Mouse (Mus musculus) left cerebral cortex, adult 6 months (tissue): ENCODE results near the gene Nepro. TPM values are rescaled to one million over a fixed set of nuclear protein-coding genes. Genes with fewer than 3 reads are reported as not detected.

Experiments used
- long read RNA-seq, 2 experiments: library from polyadenylated mRNA; unstranded; transcript quantifications; one replicate each; pipeline ENCODE4 v2.0.0; 2019 to 2020
- polyA plus RNA-seq: library from polyadenylated mRNA; unstranded; fragments of <200 nt; fragmentation: Nextera tagmentation; gene quantifications from 2 replicates; pipeline ENCODE4 v1.2.3, GENCODE M21; 2021

The Nepro gene
- polyA plus RNA-seq = 1.9 and 2.3 TPM in 2 replicates
- long read RNA-seq, experiment 1, transcript Nepro-201 (9 exons, 2,866 nt) = major isoform, 10 of 12 reads
- long read RNA-seq, experiment 1, partial matches to known transcripts = 2 of 12 reads
- long read RNA-seq, experiment 1, other reads (novel, unspliced or antisense) = 0 of 12 reads
- long read RNA-seq, experiment 2, partial matches to known transcripts = 0 of 1 reads
- long read RNA-seq, experiment 2, other reads (novel, unspliced or antisense) = 1 of 1 reads

DNA sequence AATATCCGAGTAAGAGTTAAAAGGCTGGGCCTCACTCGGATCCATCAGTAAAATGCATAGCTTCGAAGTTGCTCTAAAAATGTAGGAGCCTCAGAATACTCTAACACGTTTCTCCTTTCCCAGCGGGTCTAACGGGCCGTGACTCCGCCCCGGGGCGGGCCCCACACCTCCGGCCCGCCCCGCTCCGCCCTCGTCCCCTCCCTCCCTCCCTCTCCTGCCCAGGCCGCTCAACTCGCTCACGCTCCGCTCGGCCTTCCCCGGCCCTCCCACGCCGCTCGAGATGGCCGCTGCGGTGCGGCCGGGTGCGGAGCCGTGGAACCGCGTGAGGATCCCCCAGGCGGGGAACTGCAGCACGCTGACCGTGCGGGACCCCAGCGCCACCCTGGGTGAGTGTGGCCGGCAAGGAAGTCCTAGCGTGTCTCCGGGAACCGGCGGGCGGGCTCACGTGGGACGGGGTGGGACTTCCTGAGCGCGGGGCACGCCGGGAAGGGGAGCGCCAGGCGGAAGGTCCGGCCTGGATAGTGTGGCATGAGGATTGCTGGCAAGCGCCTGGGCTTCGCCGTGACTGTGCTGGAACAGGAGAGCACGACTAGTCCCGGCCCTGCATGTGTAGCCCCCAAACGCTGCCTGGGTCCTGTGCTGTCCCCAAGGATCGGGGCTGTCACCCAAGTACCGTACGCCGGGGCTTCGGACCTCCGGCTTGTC lies at the start of gene Nepro:
Gene Nepro, plus strand, starts transcription at position 219 of the 705 bp plus-strand sequence.

DNA sequence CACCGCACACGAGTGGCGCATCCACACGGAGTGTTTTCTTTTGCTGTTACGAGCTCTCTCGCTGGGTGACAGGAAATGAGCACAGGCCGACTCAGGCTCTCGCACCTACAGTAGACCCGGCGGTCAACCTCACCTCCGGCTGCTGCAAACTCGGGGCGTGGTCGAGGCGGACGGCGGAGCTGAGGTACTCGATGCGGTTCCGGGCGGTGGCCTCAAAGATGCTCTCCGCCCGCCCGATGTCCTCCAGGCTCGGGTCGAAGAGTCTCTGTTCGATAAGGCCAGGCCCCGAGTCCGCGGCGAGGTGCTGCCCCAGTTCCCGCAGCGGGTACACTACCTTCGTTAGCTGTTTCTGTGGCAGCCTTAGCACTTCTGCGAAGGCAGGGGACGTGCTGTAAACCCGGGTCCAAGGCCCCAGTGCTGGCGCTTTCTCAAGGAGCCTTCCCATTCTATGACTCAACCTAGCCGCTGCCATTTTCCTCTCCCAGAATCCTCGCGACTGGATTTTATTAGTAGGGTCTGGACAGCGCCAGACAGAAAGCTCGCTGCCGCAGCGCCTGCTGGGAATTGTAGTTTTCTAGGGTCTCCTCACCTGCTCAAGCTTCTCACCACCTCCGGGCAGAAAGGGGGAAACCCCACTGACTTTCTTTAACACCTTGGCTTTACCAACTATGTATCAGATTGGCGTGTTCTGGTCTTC lies 21.9 kb downstream of the Nepro start, which contains the start of gene Gtpbp8:
Gene Gtpbp8, minus strand, starts transcription at position 498 of the 697 bp plus-strand sequence.

GRCm38 (mm10) chr16:44765555-44766319 lies 41.6 kb downstream of the Nepro start, which contains the start of gene Cd200r1:
Cd200r1 (plus strand) TSS chr16:44765736.

Other genes starting within 250 kb of the Nepro start
- gene Boc, start 165.4 kb upstream of the Nepro start, polyA plus RNA-seq = 6.4 and 6.7 TPM in 2 replicates
- gene Gtpbp8, start 22.1 kb downstream of the Nepro start, polyA plus RNA-seq = 15.3 and 21.4 TPM in 2 replicates
- 0.61 and 1.4 TPM in 2 replicates for gene Cd200r1, start 41.4 kb downstream of the Nepro start, polyA plus RNA-seq
- 0.14 TPM in 1 of 2 replicates, not detected in the other for gene Cd200r4, start 87.4 kb downstream of the Nepro start, polyA plus RNA-seq
- gene Cd200r2, start 142.8 kb downstream of the Nepro start, polyA plus RNA-seq = not detected in 2 replicates
- not detected in 2 replicates for gene Cd200r3, start 219.4 kb downstream of the Nepro start, polyA plus RNA-seq